Mouse (Mus musculus): ENCODE data around the gene Cttn.
A peak's percentile ranks its signal among the peaks of the same experiment; 100 is the strongest.

Cttn gene

GRCm38 (mm10) chr7:144470545-144471059 lies at the start of gene Cttn:
Gene Cttn (minus strand): TSS chr7:144471009.
- peak; percentile 87 to 90 for DNase-seq (ENCODE audit: low spot score in 2 of 2)

GRCm38 (mm10) chr7:144519852-144520251 lies 49.0 kb upstream of the Cttn start:
- DNase-seq (ENCODE audit: low spot score in 2 of 2) = no peak

GRCm38 (mm10) chr7:144516711-144517110 lies 45.9 kb upstream of the Cttn start:
- no peak for DNase-seq (ENCODE audit: low spot score in 2 of 2)

- no peak for DNase-seq (ENCODE audit: low spot score in 2 of 2)
Observed at GRCm38 (mm10) chr7:144509090-144509489, 38.3 kb upstream of the Cttn start.

GRCm38 (mm10) chr7:144506807-144507206 lies 36.0 kb upstream of the Cttn start:
- DNase-seq (ENCODE audit: low spot score in 2 of 2) = no peak

GRCm38 (mm10) chr7:144503959-144504358 lies 33.1 kb upstream of the Cttn start:
- DNase-seq (ENCODE audit: low spot score in 2 of 2) = no peak

GRCm38 (mm10) chr7:144492931-144493330 lies 22.1 kb upstream of the Cttn start:
- no peak for DNase-seq (ENCODE audit: low spot score in 2 of 2)

- DNase-seq (ENCODE audit: low spot score in 2 of 2) = no peak
Observed at GRCm38 (mm10) chr7:144490201-144490873, 19.5 kb upstream of the Cttn start.

GRCm38 (mm10) chr7:144489067-144489774 lies 18.4 kb upstream of the Cttn start:
- no peak for DNase-seq (ENCODE audit: low spot score in 2 of 2)

- no peak for DNase-seq (ENCODE audit: low spot score in 2 of 2)
Observed at GRCm38 (mm10) chr7:144480314-144480713, 9.5 kb upstream of the Cttn start.

GRCm38 (mm10) chr7:144479569-144479968 lies 8.8 kb upstream of the Cttn start:
- peak; percentile 69 to 82 for DNase-seq (ENCODE audit: low spot score in 2 of 2)

- DNase-seq (ENCODE audit: low spot score in 2 of 2) = no peak
Observed at GRCm38 (mm10) chr7:144475741-144476140, 4.9 kb upstream of the Cttn start.

GRCm38 (mm10) chr7:144473486-144473885 lies 2.7 kb upstream of the Cttn start:
- no peak for DNase-seq (ENCODE audit: low spot score in 2 of 2)

- DNase-seq (ENCODE audit: low spot score in 2 of 2) = no peak
Observed at GRCm38 (mm10) chr7:144471103-144471502, 294 bp upstream of the Cttn start.

GRCm38 (mm10) chr7:144469908-144470544 lies 783 bp downstream of the Cttn start:
- DNase-seq (ENCODE audit: low spot score in 2 of 2) = no peak

- DNase-seq (ENCODE audit: low spot score in 2 of 2) = no peak
Observed at GRCm38 (mm10) chr7:144469181-144469641, 1.6 kb downstream of the Cttn start.

GRCm38 (mm10) chr7:144468741-144469140 lies 2.1 kb downstream of the Cttn start:
- no peak for DNase-seq (ENCODE audit: low spot score in 2 of 2)

GRCm38 (mm10) chr7:144462577-144462976 lies 8.2 kb downstream of the Cttn start:
- no peak for DNase-seq (ENCODE audit: low spot score in 2 of 2)

- DNase-seq (ENCODE audit: low spot score in 2 of 2) = no peak
Observed at GRCm38 (mm10) chr7:144461246-144461902, 9.4 kb downstream of the Cttn start.

GRCm38 (mm10) chr7:144458881-144459280 lies 11.9 kb downstream of the Cttn start:
- no peak for DNase-seq (ENCODE audit: low spot score in 2 of 2)

GRCm38 (mm10) chr7:144450661-144451060 lies 20.1 kb downstream of the Cttn start:
- no peak for DNase-seq (ENCODE audit: low spot score in 2 of 2)

Measured in right cerebral cortex, adult 2 months (tissue).